Mouse (Mus musculus) MEL (cell line): ENCODE data around the gene Rhox2a. TPM values are rescaled to one million over a fixed set of nuclear protein-coding genes. Genes with fewer than 3 reads are reported as not detected.
"Not testable (repeated sequence)": the region's sequence is repeated elsewhere in the genome, so short reads cannot be mapped to it uniquely, and the experiment has no call there.

ENCODE experiments used
- DNase-seq: peaks from one replicate; pipeline ENCODE4 v3.0.0; 2011; ENCODE audit warnings: low read depth, low spot score
- H3K27ac ChIP-seq: 2 replicates; pipeline ENCODE4 v1.5.1; 2012; ENCODE audit warnings: low read depth, mild to moderate bottlenecking, control low read depth, low read length, moderate library complexity; ENCODE audit not compliant: control insufficient read depth
- H3K27me3 ChIP-seq, 2 experiments: fragments of 150-350 bp in 1 of 2; sonication (generic) in 1 of 2; 2 replicates each; pipeline ENCODE4 v1.6.1; 2012; ENCODE audit warnings: low read length in 2 of 2, mild to moderate bottlenecking in 2 of 2, improper control_type of control experiment in 1 of 2, moderate library complexity in 1 of 2; ENCODE audit not compliant: insufficient read depth in 2 of 2, control insufficient read depth in 1 of 2
- H3K36me3 ChIP-seq, 2 experiments: 2 replicates each; pipeline ENCODE4 v1.6.1; 2012 to 2014; ENCODE audit warnings: low read length in 2 of 2, improper control_type of control experiment in 1 of 2, inconsistent platforms in 1 of 2, mild to moderate bottlenecking in 1 of 2; ENCODE audit not compliant: insufficient read depth in 2 of 2, control insufficient read depth in 1 of 2
- H3K4me1 ChIP-seq, 2 experiments: fragments of 150-350 bp in 1 of 2; sonication (generic) in 1 of 2; 2 replicates each; pipeline ENCODE4 v1.6.1; 2012; ENCODE audit warnings: low read length in 2 of 2, improper control_type of control experiment in 1 of 2, mild to moderate bottlenecking in 1 of 2; ENCODE audit not compliant: insufficient read depth in 2 of 2, control insufficient read depth in 1 of 2
- H3K4me3 ChIP-seq, 2 experiments: fragments of 150-350 bp in 1 of 2; sonication (generic) in 1 of 2; 2 replicates each; pipeline ENCODE4 v1.5.1; 2012; ENCODE audit warnings: low read depth in 2 of 2, low read length in 2 of 2, mild to moderate bottlenecking in 2 of 2, moderate library complexity in 2 of 2, control low read depth in 1 of 2, improper control_type of control experiment in 1 of 2; ENCODE audit not compliant: control insufficient read depth in 1 of 2, insufficient read depth in 1 of 2
- H3K79me2 ChIP-seq: 2 replicates; pipeline ENCODE4 v1.6.1; 2012; ENCODE audit warnings: mild to moderate bottlenecking, low read length, moderate library complexity; ENCODE audit not compliant: control insufficient read depth, poor library complexity, insufficient read depth
- H3K9ac ChIP-seq: 2 replicates; pipeline ENCODE4 v1.6.1; 2012; ENCODE audit warnings: low read depth, mild to moderate bottlenecking, control low read depth, low read length, moderate library complexity; ENCODE audit not compliant: control insufficient read depth, poor library complexity, severe bottlenecking
- H3K9me3 ChIP-seq: fragments of 150-350 bp; sonication (generic); replicated peaks from 2 replicates; pipeline ENCODE4 v1.6.1; 2012; ENCODE audit warnings: mild to moderate bottlenecking, low read length, improper control_type of control experiment, moderate library complexity; ENCODE audit not compliant: insufficient read depth
- polyA plus RNA-seq, 2 experiments: library from polyadenylated mRNA; stranded (reverse) in 1 of 2; unstranded in 1 of 2; fragments of >175 nt in 1 of 2; fragments of >200 nt in 1 of 2; gene quantifications; 2 replicates each; pipeline versions ENCODE4 v1.2.1 to v1.2.4; 2012; ENCODE audit warnings: low replicate concordance in 2 of 2, low read depth in 1 of 2; ENCODE audit not compliant: insufficient read length in 2 of 2, insufficient read depth in 1 of 2, missing spikeins in 1 of 2
- total RNA-seq: library from RNA; depleted of rRNA; stranded (reverse); fragments of 300-350 nt; gene quantifications from 2 replicates; pipeline ENCODE4 v1.2.3, GENCODE M21; 2012; rRNA removed

The Rhox2a gene
- total and polyA plus RNA-seq, 3 experiments = not detected

DNA sequence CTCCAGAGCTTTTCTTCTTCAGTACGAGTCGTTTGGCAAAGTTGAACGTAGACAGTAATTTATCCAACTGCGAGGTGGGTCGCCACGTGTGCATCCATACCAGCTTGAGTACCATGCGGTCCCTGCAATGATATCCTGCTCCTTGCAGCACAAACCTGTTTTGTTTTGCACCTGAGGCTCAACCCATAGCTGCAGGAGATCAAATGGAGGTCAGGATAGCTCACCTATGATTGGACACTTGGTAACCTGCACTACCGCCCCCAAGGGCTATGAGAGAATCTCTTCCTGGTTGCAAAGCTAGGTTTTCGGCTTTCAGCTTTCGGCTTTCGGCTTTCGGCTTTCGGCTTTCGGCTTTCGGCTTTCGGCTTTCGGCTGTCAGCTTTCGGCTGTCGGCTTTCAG lies 20.3 kb downstream of the Rhox2a start, which contains the start of gene Rhox4a:
Gene Rhox4a (plus strand): TSS at position 301 of the 400 bp plus-strand sequence.
- not testable (repeated sequence) for H3K36me3 ChIP-seq

More for the DNA sequence above, 20.3 kb downstream of the Rhox2a start, which contains the start of gene Rhox4a:
- H3K4me3 ChIP-seq, H3K79me2 ChIP-seq, H3K27ac ChIP-seq, H3K4me1 ChIP-seq, H3K9ac ChIP-seq, DNase-seq, H3K9me3 ChIP-seq, H3K27me3 ChIP-seq: not testable (repeated sequence)

Other genes starting within 250 kb of the Rhox2a start
- not detected in 2 replicates for gene Sowahd, start 196.1 kb upstream of the Rhox2a start, total RNA-seq
- not detected for gene Sowahd, start 196.1 kb upstream of the Rhox2a start, polyA plus RNA-seq
- 1,123 and 1,279 TPM in 2 replicates for gene Rpl39, start 159.6 kb upstream of the Rhox2a start, total RNA-seq
- 1,000 to 10,000 TPM in 1 of 2 experiments, not detected in 1; 1,063 TPM for gene Rpl39, start 159.6 kb upstream of the Rhox2a start, polyA plus RNA-seq
- 13.0 and 14.0 TPM in 2 replicates for gene Upf3b, start 134.7 kb upstream of the Rhox2a start, total RNA-seq
- 10 to 100 TPM in 1 of 2 experiments, not detected in 1; 25.0 TPM for gene Upf3b, start 134.7 kb upstream of the Rhox2a start, polyA plus RNA-seq
- gene Nkap, start 118.2 kb upstream of the Rhox2a start, total RNA-seq = 9.1 and 10.5 TPM in 2 replicates
- 10 to 100 TPM in 1 of 2 experiments, not detected in 1; 14.5 TPM for gene Nkap, start 118.2 kb upstream of the Rhox2a start, polyA plus RNA-seq
- gene Akap14, start 76.1 kb upstream of the Rhox2a start, total RNA-seq = not detected in 2 replicates
- gene Akap14, start 76.1 kb upstream of the Rhox2a start, polyA plus RNA-seq = under 1 TPM in 1 of 2 experiments, not detected in 1; 0.08 TPM
- gene Ndufa1, start 53.8 kb upstream of the Rhox2a start, total RNA-seq = 322 and 341 TPM in 2 replicates
- 100 to 1,000 TPM in 1 of 2 experiments, not detected in 1; 245 TPM for gene Ndufa1, start 53.8 kb upstream of the Rhox2a start, polyA plus RNA-seq
- 6.1 and 6.7 TPM in 2 replicates for gene Rnf113a1, start 53.7 kb upstream of the Rhox2a start, total RNA-seq
- 1 to 10 TPM in 1 of 2 experiments, not detected in 1; 8.8 TPM for gene Rnf113a1, start 53.7 kb upstream of the Rhox2a start, polyA plus RNA-seq
- not detected in 2 replicates for gene Gm9, start 33.9 kb upstream of the Rhox2a start, total RNA-seq
- not detected for gene Gm9, start 33.9 kb upstream of the Rhox2a start, polyA plus RNA-seq
- not detected in 2 replicates for gene Rhox1, start 22.7 kb upstream of the Rhox2a start, total RNA-seq
- gene Rhox1, start 22.7 kb upstream of the Rhox2a start, polyA plus RNA-seq = not detected
- not detected in 2 replicates for gene Rhox3a, start 4.9 kb downstream of the Rhox2a start, total RNA-seq
- gene Rhox3a, start 4.9 kb downstream of the Rhox2a start, polyA plus RNA-seq = not detected
- not detected in 2 replicates for gene Rhox4a, start 20.4 kb downstream of the Rhox2a start, total RNA-seq
- not detected for gene Rhox4a, start 20.4 kb downstream of the Rhox2a start, polyA plus RNA-seq
- not detected in 2 replicates for gene Rhox3a2, start 135.1 kb downstream of the Rhox2a start, total RNA-seq
- gene Rhox3a2, start 135.1 kb downstream of the Rhox2a start, polyA plus RNA-seq = not detected
- not detected in 2 replicates for gene Rhox4a2, start 145.9 kb downstream of the Rhox2a start, total RNA-seq
- not detected for gene Rhox4a2, start 145.9 kb downstream of the Rhox2a start, polyA plus RNA-seq
- gene Rhox2b, start 167.1 kb downstream of the Rhox2a start, total RNA-seq = not detected in 2 replicates
- not detected for gene Rhox2b, start 167.1 kb downstream of the Rhox2a start, polyA plus RNA-seq
- not detected in 2 replicates for gene Rhox4b, start 187.5 kb downstream of the Rhox2a start, total RNA-seq
- gene Rhox4b, start 187.5 kb downstream of the Rhox2a start, polyA plus RNA-seq = not detected
- gene Rhox2c, start 208.7 kb downstream of the Rhox2a start, total RNA-seq = not detected in 2 replicates
- not detected for gene Rhox2c, start 208.7 kb downstream of the Rhox2a start, polyA plus RNA-seq
- gene Rhox3c, start 213.6 kb downstream of the Rhox2a start, total RNA-seq = not detected in 2 replicates
- not detected for gene Rhox3c, start 213.6 kb downstream of the Rhox2a start, polyA plus RNA-seq
- not detected in 2 replicates for gene Rhox4c, start 235.4 kb downstream of the Rhox2a start, total RNA-seq
- not detected for gene Rhox4c, start 235.4 kb downstream of the Rhox2a start, polyA plus RNA-seq
- not detected in 2 replicates for gene Rhox2d, start 248.5 kb downstream of the Rhox2a start, total RNA-seq
- gene Rhox2d, start 248.5 kb downstream of the Rhox2a start, polyA plus RNA-seq = not detected